Mouse (Mus musculus) adipocyte (in vitro differentiated cells): ENCODE measurements around the gene Prlr.

Source experiments
- DNase-seq: peaks from one replicate; pipeline ENCODE4 v3.0.0-alpha.2; 2016; ENCODE audit warnings: low spot score

Prlr gene

GRCm38 (mm10) chr15:10177083-10177482, at the start of gene Prlr:
Gene Prlr (plus strand): TSS chr15:10177238.
- DNase-seq: no peak

GRCm38 (mm10) chr15:10133781-10134180, 43.3 kb upstream of the Prlr start:
- no peak for DNase-seq

DNA sequence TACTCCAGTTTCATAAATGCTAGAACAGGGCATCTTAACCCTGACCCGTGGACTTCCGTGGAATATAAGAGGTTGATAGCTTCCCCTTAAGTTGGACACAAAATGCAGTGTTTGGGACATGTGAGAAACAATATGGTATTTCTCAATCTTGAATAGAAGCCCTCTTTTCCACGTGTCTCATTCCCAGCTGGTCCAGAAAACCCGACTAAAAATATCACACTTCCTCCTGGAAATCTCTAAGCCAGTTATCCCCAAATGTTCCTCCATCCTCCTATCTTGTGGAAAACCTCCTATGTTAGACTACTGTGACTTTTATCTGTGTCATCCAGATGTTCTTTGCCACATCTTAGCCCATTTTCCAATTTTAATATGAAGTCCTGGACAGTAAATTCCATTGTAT, 42.1 kb upstream of the Prlr start:
- DNase-seq: no peak

GRCm38 (mm10) chr15:10144520-10144919, 32.5 kb upstream of the Prlr start:
- no peak for DNase-seq

- DNase-seq: no peak
These were observed 28.8 kb upstream of the Prlr start for GRCm38 (mm10) chr15:10148196-10148595.

DNA sequence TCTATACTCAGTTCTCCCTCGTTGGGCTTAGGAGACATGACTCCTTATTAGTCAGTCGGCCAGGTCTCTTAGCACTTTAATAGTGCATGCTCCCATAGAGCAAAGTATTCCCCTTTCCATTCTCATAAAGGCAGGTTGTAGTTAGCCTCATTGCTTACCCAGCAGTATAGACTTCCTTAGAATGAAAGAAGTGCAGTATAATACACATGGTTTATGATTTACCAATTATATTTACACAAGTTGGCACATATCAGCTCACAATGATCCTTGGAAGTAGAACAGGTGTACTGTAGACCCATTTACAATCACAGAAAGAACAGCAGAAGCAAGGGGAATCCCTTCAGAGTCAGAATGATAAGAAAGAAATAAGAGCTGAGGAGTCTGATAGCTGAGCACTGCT, 16.4 kb upstream of the Prlr start:
- no peak for DNase-seq

- DNase-seq: no peak
These were observed 2.0 kb upstream of the Prlr start for GRCm38 (mm10) chr15:10175078-10175477.

DNA sequence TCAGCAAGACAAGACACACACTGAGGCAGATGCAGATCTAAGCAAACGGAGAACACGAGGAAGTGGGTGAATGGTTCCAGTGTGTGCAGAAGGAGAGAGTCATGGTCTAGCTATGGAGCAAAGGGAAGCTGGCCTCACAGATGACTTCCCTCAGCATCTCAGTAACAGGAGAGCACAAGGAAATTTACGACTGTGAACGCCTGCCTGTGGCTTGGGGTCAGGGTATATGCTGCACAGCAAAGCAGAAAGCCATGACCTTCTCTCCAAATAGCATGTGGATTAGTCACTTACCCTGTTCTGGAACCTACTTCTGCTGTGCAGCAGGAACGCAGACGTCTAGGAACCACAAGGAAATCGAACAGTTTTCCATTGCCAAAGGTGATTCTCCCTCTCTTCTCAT, 1.4 kb upstream of the Prlr start:
- no peak for DNase-seq

- no peak for DNase-seq
These were observed 587 bp downstream of the Prlr start for GRCm38 (mm10) chr15:10177519-10178130.

GRCm38 (mm10) chr15:10178131-10178566, 1.1 kb downstream of the Prlr start:
- DNase-seq: no peak

- no peak for DNase-seq
These were observed 3.7 kb downstream of the Prlr start for GRCm38 (mm10) chr15:10180694-10181093.

- DNase-seq: no peak
These were observed 15.1 kb downstream of the Prlr start for GRCm38 (mm10) chr15:10192101-10192630.

GRCm38 (mm10) chr15:10200991-10201390, 24.0 kb downstream of the Prlr start:
- no peak for DNase-seq

GRCm38 (mm10) chr15:10202504-10203302, 25.7 kb downstream of the Prlr start:
- DNase-seq: no peak

GRCm38 (mm10) chr15:10210261-10210770, 33.3 kb downstream of the Prlr start:
- peak; percentile 47 for DNase-seq

DNA sequence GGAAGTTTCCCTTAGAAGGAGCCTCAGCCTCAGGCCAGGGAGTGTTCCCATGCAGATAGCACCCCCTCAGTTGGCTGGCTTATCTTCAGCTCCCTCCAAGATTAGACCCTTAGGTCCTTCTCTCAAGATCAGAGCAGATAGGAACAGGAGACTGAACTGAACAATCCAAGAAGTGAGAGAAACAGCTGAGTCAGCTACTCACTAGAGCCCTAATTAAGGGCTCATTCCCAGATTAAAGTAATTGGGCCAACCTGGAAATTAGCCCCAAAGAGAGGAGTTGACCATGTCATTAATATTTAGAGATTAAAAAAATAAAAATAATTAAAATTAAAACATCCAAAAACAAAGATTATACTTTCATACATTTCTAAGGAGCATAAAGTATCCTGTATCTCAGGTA, 35.0 kb downstream of the Prlr start:
- no peak for DNase-seq

DNA sequence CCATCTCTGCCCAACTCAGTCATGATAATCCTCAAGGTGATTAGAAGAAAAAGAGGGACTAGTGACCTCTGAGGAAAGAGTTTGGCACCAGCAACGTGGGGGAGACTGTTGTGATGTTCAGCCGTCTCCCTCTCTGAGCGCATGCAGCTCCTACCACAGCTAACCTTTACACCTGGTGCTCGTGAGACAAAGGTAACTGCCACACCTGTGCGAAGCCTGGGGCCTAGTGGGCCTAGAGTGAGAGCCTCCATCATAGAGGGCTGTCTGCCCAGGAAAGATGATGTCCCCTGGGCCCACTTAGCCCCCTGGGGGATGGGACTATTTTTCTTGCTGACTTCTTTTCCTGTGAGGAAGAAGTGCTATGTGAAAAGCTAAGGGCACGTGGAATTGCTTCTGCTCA, 36.2 kb downstream of the Prlr start:
- DNase-seq: no peak

- no peak for DNase-seq
These were observed 36.7 kb downstream of the Prlr start for GRCm38 (mm10) chr15:10213710-10214109.

- DNase-seq: no peak
These were observed 38.7 kb downstream of the Prlr start for GRCm38 (mm10) chr15:10215719-10216118.

DNA sequence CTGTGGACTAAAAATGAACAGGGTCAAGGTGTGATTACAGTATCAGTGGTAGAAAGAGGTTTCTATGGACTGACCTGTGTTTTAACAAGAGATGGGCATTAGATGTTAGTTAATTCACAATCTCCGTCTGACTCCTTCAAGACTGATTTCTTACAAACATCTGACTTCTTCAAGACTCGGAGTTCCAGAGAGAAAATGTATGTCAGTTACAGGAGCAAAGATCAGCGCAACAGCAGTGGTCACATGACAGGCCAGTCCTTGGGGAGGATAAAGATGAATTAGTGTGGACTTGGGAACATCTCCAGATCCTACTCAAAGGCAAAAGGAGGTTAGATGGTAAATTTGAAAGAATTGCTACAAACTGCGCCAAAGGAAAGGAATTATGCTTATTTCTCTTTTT, 39.2 kb downstream of the Prlr start:
- DNase-seq: peak; percentile 15

GRCm38 (mm10) chr15:10223614-10224155, 46.6 kb downstream of the Prlr start:
- no peak for DNase-seq

GRCm38 (mm10) chr15:10225701-10226100, 48.7 kb downstream of the Prlr start:
- DNase-seq: no peak

DNA sequence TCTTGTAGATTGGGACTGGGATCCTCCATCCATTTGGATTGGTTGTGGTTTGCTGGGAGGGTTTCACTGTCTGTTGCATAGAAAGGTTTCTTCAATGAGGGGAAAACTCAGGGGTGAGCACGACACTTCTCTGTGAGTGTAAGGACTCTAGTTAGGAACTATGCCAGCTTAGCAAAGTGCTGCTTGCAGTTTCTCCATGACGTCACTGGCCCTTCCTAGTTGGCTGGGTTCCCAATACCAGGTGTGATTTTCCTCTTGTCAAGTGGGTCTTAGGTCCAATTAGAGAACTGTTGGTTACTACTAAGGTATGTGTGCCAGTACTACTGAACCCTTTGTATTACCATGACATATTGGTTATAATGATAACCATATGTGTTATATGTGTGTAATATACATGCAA, 51.6 kb downstream of the Prlr start:
- DNase-seq: no peak
